Mouse (Mus musculus) CH12.LX (cell line): ENCODE measurements at regions not wholly inside any gene's neighbourhood (a gene's known extent, or its start where the extent isn't known, plus 50 kb on each side); places are given as distances from the start of the nearest gene placed in this dataset.

Experiments
- DNase-seq: peaks from one replicate; pipeline ENCODE4 v3.0.0-alpha.2; 2013; ENCODE audit errors: extremely low read depth
- H3K27ac ChIP-seq: 2 replicates; pipeline ENCODE4 v1.5.1; 2012; ENCODE audit warnings: low read depth, mild to moderate bottlenecking, control low read depth, moderate library complexity; ENCODE audit not compliant: insufficient read depth
- H3K27me3 ChIP-seq: replicated peaks from 2 replicates; pipeline ENCODE3; 2012; ENCODE audit warnings: inconsistent platforms
- H3K36me3 ChIP-seq, 2 experiments: replicated peaks in 1 of 2; 2 replicates each; pipeline versions ENCODE3 to v1.6.1; 2012; ENCODE audit warnings: inconsistent platforms in 1 of 2, low read length in 1 of 2, mild to moderate bottlenecking in 1 of 2, mixed read lengths in 1 of 2, moderate library complexity in 1 of 2; ENCODE audit not compliant: control insufficient read depth in 1 of 2, insufficient read depth in 1 of 2
- H3K4me1 ChIP-seq, 2 experiments: 2 replicates each; pipeline ENCODE4 v1.6.1; 2012; ENCODE audit warnings: inconsistent platforms in 1 of 2, moderate library complexity in 1 of 2; ENCODE audit not compliant: insufficient read depth in 2 of 2, control insufficient read depth in 1 of 2
- H3K4me2 ChIP-seq: 2 replicates; pipeline ENCODE4 v1.6.1; 2012; ENCODE audit warnings: low read depth, mild to moderate bottlenecking, control low read depth; ENCODE audit not compliant: poor library complexity, insufficient read depth, severe bottlenecking
- H3K4me3 ChIP-seq, 3 experiments: fragments of 150-350 bp in 1 of 3; sonication (generic) in 1 of 3; replicated peaks in 1 of 3; 2 replicates each; pipeline versions ENCODE3 to v1.5.1; 2011 to 2012; ENCODE audit warnings: low read depth in 2 of 3, low read length in 2 of 3, mild to moderate bottlenecking in 2 of 3, moderate library complexity in 2 of 3, control low read depth in 1 of 3, improper control_type of control experiment in 1 of 3, inconsistent platforms in 1 of 3, mixed read lengths in 1 of 3; ENCODE audit not compliant: poor library complexity in 1 of 3
- H3K79me2 ChIP-seq: replicated peaks from 2 replicates; pipeline ENCODE4 v1.6.1; 2012; ENCODE audit warnings: mild to moderate bottlenecking, moderate library complexity; ENCODE audit not compliant: control insufficient read depth, poor library complexity, insufficient read depth, severe bottlenecking; ENCODE audit errors: extremely low read depth
- H3K9ac ChIP-seq: 2 replicates; pipeline ENCODE4 v1.6.1; 2012; ENCODE audit warnings: low read depth, mild to moderate bottlenecking, control low read depth, moderate library complexity; ENCODE audit not compliant: insufficient read depth
- H3K9me3 ChIP-seq: replicated peaks from 2 replicates; pipeline ENCODE3; 2012; ENCODE audit warnings: low read length, inconsistent platforms, mixed read lengths
- CHD1 ChIP-seq: IDR thresholded peaks from 2 replicates; pipeline ENCODE4 v1.6.1; 2012; ENCODE audit warnings: low read depth, low read length, improper control_type of control experiment, inconsistent platforms
- CHD2 ChIP-seq: IDR thresholded peaks from 2 replicates; pipeline ENCODE4 v1.6.1; 2011; ENCODE audit warnings: low read length, improper control_type of control experiment
- ELF1 ChIP-seq: IDR thresholded peaks from 2 replicates; pipeline ENCODE4 v1.6.1; 2014; ENCODE audit warnings: low read depth, mild to moderate bottlenecking, inconsistent platforms, low read length, improper control_type of control experiment
- EP300 ChIP-seq: IDR thresholded peaks from 2 replicates; pipeline ENCODE4 v1.6.1; 2011; ENCODE audit warnings: low read length, improper control_type of control experiment
- ETS1 ChIP-seq: conservative IDR thresholded peaks from 2 replicates; pipeline ENCODE4 v1.6.1; 2012; ENCODE audit warnings: low read depth, mild to moderate bottlenecking, inconsistent platforms, low read length, improper control_type of control experiment, moderate library complexity
- IRF4 ChIP-seq: IDR thresholded peaks from 2 replicates; pipeline ENCODE4 v1.6.1; 2014; ENCODE audit warnings: low read depth, mild to moderate bottlenecking, inconsistent platforms, low read length, improper control_type of control experiment
- JUND ChIP-seq: conservative IDR thresholded peaks from 2 replicates; pipeline ENCODE4 v1.6.1; 2011; ENCODE audit warnings: low read depth, low read length, improper control_type of control experiment
- KAT2A ChIP-seq: IDR thresholded peaks from 2 replicates; pipeline ENCODE4 v1.6.1; 2012; ENCODE audit warnings: low read length, improper control_type of control experiment, inconsistent platforms; ENCODE audit not compliant: insufficient replicate concordance
- MAFK ChIP-seq: IDR thresholded peaks from 2 replicates; pipeline ENCODE4 v1.6.1; 2011; ENCODE audit warnings: low read length, improper control_type of control experiment; ENCODE audit not compliant: insufficient replicate concordance
- MEF2A ChIP-seq: IDR thresholded peaks from 2 replicates; pipeline ENCODE4 v1.6.1; 2014; ENCODE audit warnings: low read depth, mild to moderate bottlenecking, inconsistent platforms, low read length, improper control_type of control experiment, borderline replicate concordance
- NELFE ChIP-seq: IDR thresholded peaks from 2 replicates; pipeline ENCODE4 v1.6.1; 2011; ENCODE audit warnings: low read depth, low read length, improper control_type of control experiment
- NRF1 ChIP-seq: IDR thresholded peaks from 2 replicates; pipeline ENCODE4 v1.6.1; 2014; ENCODE audit warnings: low read depth, mild to moderate bottlenecking, inconsistent platforms, low read length, improper control_type of control experiment, moderate library complexity
- PAX5 ChIP-seq: IDR thresholded peaks from 2 replicates; pipeline ENCODE4 v1.6.1; 2012; ENCODE audit warnings: low read length, inconsistent platforms, mixed read lengths
- POLR2A ChIP-seq: IDR thresholded peaks from 2 replicates; pipeline ENCODE4 v1.6.1; 2011; ENCODE audit warnings: low read depth, mild to moderate bottlenecking, improper control_type of control experiment, low read length
- SIN3A ChIP-seq: IDR thresholded peaks from 2 replicates; pipeline ENCODE4 v1.6.1; 2012; ENCODE audit warnings: low read length, improper control_type of control experiment, inconsistent platforms
- TCF12 ChIP-seq: IDR thresholded peaks from 2 replicates; pipeline ENCODE4 v1.6.1; 2014; ENCODE audit warnings: low read depth, mild to moderate bottlenecking, inconsistent platforms, low read length, improper control_type of control experiment
- UBTF ChIP-seq: IDR thresholded peaks from 2 replicates; pipeline ENCODE4 v1.6.1; 2012; ENCODE audit warnings: low read depth, mild to moderate bottlenecking, inconsistent platforms, low read length, improper control_type of control experiment, moderate library complexity
- USF1 ChIP-seq: IDR thresholded peaks from 2 replicates; pipeline ENCODE4 v1.6.1; 2014; ENCODE audit warnings: low read depth, mild to moderate bottlenecking, inconsistent platforms, low read length, improper control_type of control experiment
- USF2 ChIP-seq: conservative IDR thresholded peaks from 2 replicates; pipeline ENCODE4 v1.6.1; 2011; ENCODE audit warnings: low read depth, low read length, improper control_type of control experiment
- ZC3H11A ChIP-seq: IDR thresholded peaks from 2 replicates; pipeline ENCODE4 v1.6.1; 2012; ENCODE audit warnings: low read depth, mild to moderate bottlenecking, inconsistent platforms, low read length, improper control_type of control experiment
- ZKSCAN1 ChIP-seq: IDR thresholded peaks from 2 replicates; pipeline ENCODE4 v1.6.1; 2012; ENCODE audit warnings: low read depth, inconsistent platforms, low read length, improper control_type of control experiment, borderline replicate concordance
- ZNF384 ChIP-seq: IDR thresholded peaks from 2 replicates; pipeline ENCODE4 v1.6.1; 2012; ENCODE audit warnings: low read depth, low read length, improper control_type of control experiment, inconsistent platforms
- dilution Hi-C: fragments of 300-500 bp; cut with MboI; formaldehyde crosslinking; loops from 2 replicates; pipeline ENCODE4 v1.14.3; 2020; ENCODE audit warnings: low sequenced_read_pairs; ENCODE audit not compliant: extremely low pct_unique_long_range_greater_than_20kb, extremely low pct_ligation_motif_present
- in situ Hi-C: fragments of 300-500 bp; cut with MboI; formaldehyde crosslinking; loops from 3 replicates; pipeline ENCODE4 v1.14.3; 2019; ENCODE audit warnings: low sequenced_read_pairs, low pct_ligation_motif_present, low pct_unique_long_range_greater_than_20kb, mixed read lengths

- no peak for DNase-seq
- H3K9me3 ChIP-seq, result no peaks in the 10 kb centered on the region
- peaks cover 69 to 96% of the 10 kb centered on the region in 2 experiments for H3K36me3 ChIP-seq
- in situ Hi-C loops (no loop called here), dilution Hi-C loops (no loop called here)
- H3K4me3 ChIP-seq, result no peak overlapping the region
- H3K27me3 ChIP-seq, result no peaks in the 10 kb centered on the region
- peaks cover 10% of the 10 kb centered on the region for H3K79me2 ChIP-seq
- H3K4me2 ChIP-seq, result no peak overlapping the region
- H3K4me1 ChIP-seq, result peaks cover 17 to 55% of the 10 kb centered on the region in 2 experiments
- TF ChIP-seq POLR2A, result no peak
- no peak for TF ChIP-seq NRF1
- no peak for TF ChIP-seq KAT2A
- TF ChIP-seq ETS1, result no peak
- TF ChIP-seq NELFE, result no peak
- no peak for TF ChIP-seq CHD1
- no peak for TF ChIP-seq USF1
- TF ChIP-seq IRF4, result no peak
- no peak for TF ChIP-seq UBTF
- TF ChIP-seq ELF1, result no peak
- no peak for TF ChIP-seq MEF2A
- TF ChIP-seq SIN3A, result no peak
- no peak for TF ChIP-seq JUND
- TF ChIP-seq USF2, result no peak
- TF ChIP-seq EP300, result no peak
- TF ChIP-seq PAX5, result no peak
- TF ChIP-seq ZNF384, result no peak
- TF ChIP-seq CHD2, result no peak
- no peak for TF ChIP-seq ZC3H11A
- TF ChIP-seq ZKSCAN1, result no peak
- TF ChIP-seq, all 38 proteins: peak for 0
- Histone ChIP-seq H3K9ac (no peak overlapping the region), H3K27ac (no peak overlapping the region)
Measured at GRCm38 (mm10) chr6:31072072-31072471, 113.2 kb upstream of the Klf14 start.

- DNase-seq, result no peak
- Histone ChIP-seq H3K4me2 (no peak overlapping the region), H3K36me3 (peaks cover 67 to 96% of the 10 kb centered on the region in 2 experiments), H3K9ac (no peak overlapping the region), H3K9me3 (no peaks in the 10 kb centered on the region), H3K4me1 (peaks cover 22 to 60% of the 10 kb centered on the region in 2 experiments), H3K27ac (no peak overlapping the region), H3K79me2 (peaks cover 10% of the 10 kb centered on the region), H3K27me3 (no peaks in the 10 kb centered on the region), H3K4me3 (no peak overlapping the region)
- TF ChIP-seq TCF12 (no peak), MAFK (peak; percentile 68)
- dilution Hi-C loops (no loop called here), in situ Hi-C loops (no loop called here)
Measured at GRCm38 (mm10) chr6:31072559-31072958, 113.7 kb upstream of the Klf14 start.
